Mouse (Mus musculus) retina, postnatal 1 day (tissue): ENCODE data around the gene Arl11.

Experiments used
- DNase-seq: peaks from one replicate; pipeline ENCODE4 v3.0.0-alpha.2; 2012

The Arl11 gene

GRCm38 (mm10) chr14:61330591-61330990 is 21.0 kb downstream of the Arl11 start:
- DNase-seq: peak; percentile 72

DNA sequence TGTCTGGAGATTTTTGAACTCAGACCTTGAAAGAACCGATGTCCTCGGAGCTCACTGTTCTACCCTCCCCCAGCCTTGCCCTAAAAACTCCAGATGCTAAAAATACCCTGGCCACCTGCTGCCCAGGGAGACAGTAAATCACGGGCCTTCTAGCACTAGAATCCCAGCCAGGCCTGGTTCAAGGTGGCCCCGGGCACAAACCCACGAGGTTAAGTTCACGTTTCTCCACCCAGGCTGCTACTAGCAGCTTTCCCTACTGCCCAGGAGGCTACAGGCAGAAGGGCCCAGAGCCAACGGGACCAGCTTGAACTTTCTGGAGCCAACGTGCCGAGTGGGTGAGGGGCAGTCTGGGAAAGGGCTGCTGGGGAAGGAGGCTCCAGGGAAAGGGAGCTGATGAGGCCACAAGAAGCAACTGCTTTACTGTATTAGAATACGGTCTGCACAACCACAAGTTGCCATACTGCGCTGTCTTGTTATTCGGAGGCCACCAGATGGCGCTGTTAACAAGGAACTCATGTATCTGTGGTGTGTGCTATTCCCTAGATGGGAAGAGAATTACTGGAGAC is 21.5 kb downstream of the Arl11 start:
- DNase-seq: peak; percentile 93

DNA sequence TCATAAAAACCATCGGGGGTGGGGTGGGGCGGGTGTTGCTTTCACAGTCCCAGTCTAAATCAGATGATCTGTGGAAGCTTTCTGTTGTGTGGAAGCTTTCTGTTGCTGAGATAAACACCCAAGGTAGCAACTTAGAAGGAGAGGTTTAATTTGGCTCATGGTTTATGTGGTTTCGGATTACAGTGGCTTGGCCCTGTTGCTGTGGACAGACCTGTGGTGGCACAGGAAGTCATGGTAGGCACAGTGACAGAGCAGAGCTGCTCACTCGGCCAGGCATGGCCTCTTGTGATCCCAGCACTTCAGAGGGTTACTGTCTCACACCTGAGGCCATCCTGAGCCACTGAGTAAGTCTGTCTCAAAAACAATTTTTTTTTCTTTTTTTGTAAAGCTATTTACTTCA is 29.8 kb downstream of the Arl11 start:
- no peak for DNase-seq

GRCm38 (mm10) chr14:61344590-61344989 is 35.0 kb downstream of the Arl11 start:
- DNase-seq: no peak

- peak; percentile 47 for DNase-seq
Measured at GRCm38 (mm10) chr14:61346827-61347698, 37.5 kb downstream of the Arl11 start.

GRCm38 (mm10) chr14:61349876-61350275 is 40.3 kb downstream of the Arl11 start:
- DNase-seq: no peak

GRCm38 (mm10) chr14:61350808-61351207 is 41.3 kb downstream of the Arl11 start:
- DNase-seq: peak; percentile 87

DNA sequence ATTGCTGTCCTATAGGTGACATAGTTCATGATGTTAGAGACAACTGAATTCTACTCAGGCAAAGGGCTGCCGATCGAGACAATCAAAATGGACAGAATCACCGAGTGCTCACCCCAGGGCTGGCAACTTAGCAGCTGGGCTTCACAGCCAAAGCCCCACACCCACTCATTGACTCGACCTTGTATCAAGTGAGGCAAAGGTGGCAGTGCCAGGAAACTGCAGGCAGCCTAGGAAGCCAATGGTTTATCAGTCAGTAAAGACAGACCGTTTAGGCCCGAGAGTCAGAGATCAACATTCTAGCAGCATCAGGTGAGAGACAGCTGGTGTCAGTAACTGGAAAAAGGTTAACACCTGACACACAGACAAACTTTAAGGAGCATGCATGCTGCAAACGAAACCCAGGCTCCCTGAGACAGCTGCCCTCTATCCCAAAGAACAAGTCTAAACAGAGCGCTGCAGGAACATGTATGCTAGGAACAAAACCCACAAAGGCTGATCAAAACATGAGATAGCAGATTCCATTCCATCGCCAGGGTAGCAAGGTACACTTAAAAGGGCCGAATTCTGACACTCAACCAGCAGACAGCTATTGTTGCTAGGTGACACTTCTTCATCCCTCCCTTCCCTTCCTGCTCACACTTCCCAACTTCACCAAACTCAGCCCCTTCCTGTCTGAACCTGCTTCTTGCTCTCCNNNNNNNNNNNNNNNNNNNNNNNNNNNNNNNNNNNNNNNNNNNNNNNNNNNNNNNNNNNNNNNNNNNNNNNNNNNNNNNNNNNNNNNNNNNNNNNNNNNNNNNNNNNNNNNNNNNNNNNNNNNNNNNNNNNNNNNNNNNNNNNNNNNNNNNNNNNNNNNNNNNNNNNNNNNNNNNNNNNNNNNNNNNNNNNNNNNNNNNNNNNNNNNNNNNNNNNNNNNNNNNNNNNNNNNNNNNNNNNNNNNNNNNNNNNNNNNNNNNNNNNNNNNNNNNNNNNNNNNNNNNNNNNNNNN is 45.0 kb downstream of the Arl11 start:
- DNase-seq: no peak

DNA sequence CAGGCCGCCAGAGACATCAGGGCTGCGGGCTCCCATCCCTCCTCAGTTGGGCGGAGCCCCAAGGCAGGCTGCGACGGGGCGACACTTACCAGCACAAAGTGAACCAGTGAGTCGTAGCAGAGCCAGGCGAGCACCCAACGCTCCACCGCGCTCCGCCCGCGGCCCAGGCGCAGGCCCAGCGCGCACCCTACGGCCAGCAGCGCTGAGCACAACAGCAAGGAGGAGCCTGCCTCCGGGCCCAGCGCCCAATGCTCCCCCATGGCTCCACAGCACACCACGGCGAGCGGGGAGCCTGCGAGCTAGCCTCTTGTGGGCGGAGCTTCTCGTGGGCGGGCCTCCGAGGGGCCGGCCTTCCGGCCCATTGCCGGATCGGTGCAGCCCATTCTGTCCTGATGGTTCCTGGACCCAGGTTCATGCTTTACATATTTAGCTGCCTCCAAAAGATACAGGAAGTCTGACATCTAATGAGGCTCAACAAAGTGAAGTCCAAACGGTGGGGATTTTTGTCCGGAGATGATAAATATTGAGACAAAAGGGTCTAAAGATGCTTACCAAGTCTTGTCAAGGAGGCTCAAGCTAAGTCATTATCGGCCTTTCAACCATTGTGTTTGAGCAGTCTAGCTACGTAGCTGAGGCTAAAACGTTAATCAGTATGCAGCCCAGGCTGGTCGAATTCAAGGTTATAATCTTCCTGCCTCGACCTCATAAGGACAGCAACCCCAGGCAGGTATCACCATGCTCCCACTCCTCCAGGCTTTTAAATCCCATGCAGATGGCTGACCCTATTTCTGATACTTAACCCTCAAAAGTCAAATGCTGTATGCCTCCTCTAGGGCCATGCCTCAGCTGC is 50.8 kb downstream of the Arl11 start, which contains the start of gene Ebpl:
Gene Ebpl, minus strand, starts transcription at position 309 of the 850 bp plus-strand sequence.
- DNase-seq: peak; percentile 91

DNA sequence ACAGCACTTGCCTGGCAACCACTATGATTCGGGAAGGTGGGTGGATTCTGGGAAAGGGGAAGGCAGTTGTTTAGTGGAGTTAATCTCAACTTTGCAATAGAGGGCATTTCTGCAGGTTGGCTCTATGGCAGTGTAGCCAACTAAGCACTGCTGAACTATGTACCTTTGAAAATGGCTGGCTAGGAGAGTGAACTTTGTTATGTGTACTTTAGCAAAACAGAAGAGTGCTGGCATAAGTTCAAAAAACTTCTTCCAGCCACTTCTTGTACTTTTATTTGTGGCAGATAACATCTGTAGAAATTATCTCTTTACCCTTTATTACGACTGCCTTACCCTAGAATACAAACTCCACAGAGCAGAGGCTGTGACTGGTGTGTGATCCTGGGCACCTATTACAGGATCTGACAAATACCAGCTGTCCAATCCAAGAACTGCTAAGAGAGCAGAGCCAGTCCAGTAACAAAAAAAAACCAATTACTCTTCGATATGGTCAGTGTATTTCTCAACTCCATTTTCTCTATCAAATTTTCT is 51.5 kb downstream of the Arl11 start:
- DNase-seq: no peak
